In genomic region chr15:27535681-27536080, GRCm38 (mm10) we compare ENCODE assay signal across 22 mouse cellular contexts.
A peak's percentile ranks its signal among the peaks of the same experiment; 100 is the strongest.
DNase-seq lines count a peak whose midpoint lies in the region; ATAC-seq and TF ChIP-seq lines count a peak whose summit lies in the region.
"Had no signal": no experiment of that assay in that cellular context is flagged by ENCODE, and none has a peak within 500 bp of the region (broad histone marks: within the 10 kb centered on the region; RNA-seq: fewer than 3 reads in every experiment).

No protein-coding gene starts in this region.

- no peak for DNase-seq in heart, adult 2 months
- DNase-seq in heart, postnatal 10 days = no peak
- DNase-seq in liver, adult 2 months (ENCODE audit: extremely low read depth, low read depth, low spot score) = peak; percentile 61
- DNase-seq in liver, embryonic 11.5 days (ENCODE audit: low spot score) = no peak
- DNase-seq: adrenal gland, adult 2 months; adrenal gland, postnatal 14 days; cerebellum, adult 11-12 months; cerebellum, adult 8-10 months; cerebellum, postnatal 10 days; cerebellum, postnatal 36 days; gastrocnemius, postnatal 36 days; heart, postnatal 36 days had no signal

- 88% methylated on average over 4 of the region's 4 CpGs for WGBS in heart, adult 2 months
- WGBS in liver, adult 2 months = 95% methylated on average over 4 of the region's 4 CpGs
- WGBS in liver, embryonic 11.5 days = 92% methylated on average over 4 of the region's 4 CpGs
- WGBS in olfactory bulb, adult 2 months = 47% methylated on average over 4 of the region's 4 CpGs
- 90% methylated on average over 4 of the region's 4 CpGs for WGBS in kidney, embryonic 16.5 days

- H3K9me3 ChIP-seq in liver, embryonic 11.5 days (ENCODE audit: control insufficient read depth, low read length) = no peaks in the 10 kb centered on the region
- no peaks in the 10 kb centered on the region for H3K9me3 ChIP-seq in kidney, embryonic 16.5 days (ENCODE audit: low read length)
- H3K9me3 ChIP-seq: forebrain, embryonic 12.5 days; forebrain, embryonic 15.5 days; hindbrain, embryonic 10.5 days; hindbrain, embryonic 13.5 days; intestine, embryonic 15.5 days had no signal

- no peak overlapping the region for H3K9ac ChIP-seq in heart, adult 2 months (ENCODE audit: low read depth, low read length)
- H3K9ac ChIP-seq in liver, adult 2 months (ENCODE audit: low read depth, low read length) = no peak overlapping the region
- no peak overlapping the region for H3K9ac ChIP-seq in liver, embryonic 11.5 days (ENCODE audit: low read depth, low read length)
- H3K9ac ChIP-seq in kidney, embryonic 16.5 days (replicated peaks; ENCODE audit: low read length) = no peak overlapping the region
- H3K9ac ChIP-seq: forebrain, embryonic 12.5 days; forebrain, embryonic 15.5 days; hindbrain, embryonic 13.5 days; intestine, embryonic 15.5 days had no signal

- H3K27me3 ChIP-seq in heart, adult 2 months (ENCODE audit: control insufficient read depth, insufficient read depth, low read length) = no peaks in the 10 kb centered on the region
- H3K27me3 ChIP-seq in liver, adult 2 months (ENCODE audit: control insufficient read depth, insufficient read depth, low read length) = no peaks in the 10 kb centered on the region
- H3K27me3 ChIP-seq in liver, embryonic 11.5 days (replicated peaks; ENCODE audit: control insufficient read depth, insufficient read depth, low read length) = no peaks in the 10 kb centered on the region
- H3K27me3 ChIP-seq in kidney, embryonic 16.5 days (ENCODE audit: insufficient read depth, low read length) = no peaks in the 10 kb centered on the region
- H3K27me3 ChIP-seq: forebrain, embryonic 12.5 days; forebrain, embryonic 15.5 days; hindbrain, embryonic 13.5 days; intestine, embryonic 15.5 days had no signal

- peaks cover 18% of the 10 kb centered on the region for H3K36me3 ChIP-seq in heart, adult 2 months (ENCODE audit: control insufficient read depth, insufficient read depth, low read length)
- no peaks in the 10 kb centered on the region for H3K36me3 ChIP-seq in liver, adult 2 months (ENCODE audit: control insufficient read depth, insufficient read depth, low read length)
- no peaks in the 10 kb centered on the region for H3K36me3 ChIP-seq in liver, embryonic 11.5 days (ENCODE audit: control insufficient read depth, insufficient read depth, low read length)
- H3K36me3 ChIP-seq in kidney, embryonic 16.5 days (ENCODE audit: insufficient read depth, low read length) = no peaks in the 10 kb centered on the region
- H3K36me3 ChIP-seq: forebrain, embryonic 12.5 days; forebrain, embryonic 15.5 days; hindbrain, embryonic 10.5 days; hindbrain, embryonic 13.5 days; intestine, embryonic 15.5 days had no signal

- TF ChIP-seq EP300 in heart, adult 2 months (IDR thresholded peaks at IDR 0.05; ENCODE audit: insufficient read depth, low read depth, low read length) = no peak

- H3K27ac ChIP-seq in heart, adult 2 months = peak overlapping the region; percentile 90
- H3K27ac ChIP-seq in liver, adult 2 months (replicated peaks; ENCODE audit: insufficient read depth, low read depth, low read length) = no peak overlapping the region
- H3K27ac ChIP-seq in liver, embryonic 11.5 days (ENCODE audit: low read depth, low read length) = no peak overlapping the region
- H3K27ac ChIP-seq in olfactory bulb, adult 2 months (ENCODE audit: insufficient read depth, low read depth, low read length) = peak overlapping the region; percentile 36; the same call in 1 of the 2 replicates
- H3K27ac ChIP-seq in kidney, embryonic 16.5 days (ENCODE audit: low read length) = no peak overlapping the region
- H3K27ac ChIP-seq: forebrain, embryonic 12.5 days; forebrain, embryonic 15.5 days; hindbrain, embryonic 10.5 days; hindbrain, embryonic 13.5 days; intestine, embryonic 15.5 days had no signal

- TF ChIP-seq POLR2A in heart, adult 2 months (IDR thresholded peaks at IDR 0.05; ENCODE audit: insufficient read depth, low read depth, low read length) = no peak
- no peak for TF ChIP-seq POLR2A in liver, adult 2 months (IDR thresholded peaks at IDR 0.05; ENCODE audit: extremely low read depth, insufficient read depth, low read length)
- TF ChIP-seq POLR2A in olfactory bulb, adult 2 months (IDR thresholded peaks at IDR 0.05; ENCODE audit: insufficient read depth, low read depth, low read length) = no peak

- intact Hi-C loops in heart, adult 2 months (cut with DNase I) = loop anchor here (2.0 to 5.0 kb wide), 2 partner anchors 25 to 33 kb away; no protein-coding TSS in a partner anchor
- intact Hi-C loops in heart, postnatal 10 days (cut with DNase I) = loop anchor here (5.0 kb wide), 1 partner anchor 68 kb away; the partner anchor contains the start of gene Ank

- no peak for TF ChIP-seq CTCF in heart, adult 2 months (IDR thresholded peaks at IDR 0.05)
- no peak for TF ChIP-seq CTCF in liver, adult 2 months (IDR thresholded peaks at IDR 0.05; ENCODE audit: low read depth, low read length)
- no peak for TF ChIP-seq CTCF in olfactory bulb, adult 2 months (IDR thresholded peaks at IDR 0.05; ENCODE audit: insufficient read depth, low read depth, low read length)

- no peaks in the 10 kb centered on the region; the same call in 1 of the 2 replicates for H3K79me2 ChIP-seq in heart, adult 2 months (replicated peaks; ENCODE audit: control insufficient read depth, insufficient read depth, low read length)
- 0 out of 2 replicates have a peak, but pooled peaks cover 3% of the 10 kb centered on the region for H3K79me2 ChIP-seq in liver, adult 2 months (ENCODE audit: control insufficient read depth, insufficient read depth, low read length)

- H3K4me2 ChIP-seq in liver, embryonic 11.5 days = no peak overlapping the region
- no peak overlapping the region for H3K4me2 ChIP-seq in kidney, embryonic 16.5 days (replicated peaks; ENCODE audit: low read depth, low read length)
- H3K4me2 ChIP-seq: forebrain, embryonic 12.5 days; forebrain, embryonic 15.5 days; heart, embryonic 11.5 days; hindbrain, embryonic 13.5 days; intestine, embryonic 15.5 days had no signal

- peaks cover 18% of the 10 kb centered on the region for H3K4me1 ChIP-seq in heart, adult 2 months (ENCODE audit: control insufficient read depth, insufficient read depth, low read length)
- H3K4me1 ChIP-seq in liver, adult 2 months (ENCODE audit: control insufficient read depth, insufficient read depth, low read length) = no peaks in the 10 kb centered on the region
- no peaks in the 10 kb centered on the region; the same call in 1 of the 2 replicates for H3K4me1 ChIP-seq in liver, embryonic 11.5 days (replicated peaks; ENCODE audit: control insufficient read depth, insufficient read depth, low read length)
- H3K4me1 ChIP-seq in olfactory bulb, adult 2 months (ENCODE audit: control insufficient read depth, insufficient read depth, low read length) = peaks cover 33% of the 10 kb centered on the region
- H3K4me1 ChIP-seq in kidney, embryonic 16.5 days (ENCODE audit: insufficient read depth, low read length) = peaks cover 26% of the 10 kb centered on the region
- H3K4me1 ChIP-seq: forebrain, embryonic 12.5 days; forebrain, embryonic 15.5 days had no signal

- no peak overlapping the region for H3K4me3 ChIP-seq in heart, adult 2 months
- no peak overlapping the region for H3K4me3 ChIP-seq in liver, adult 2 months (ENCODE audit: insufficient read depth, low read depth, low read length)
- H3K4me3 ChIP-seq in liver, embryonic 11.5 days (ENCODE audit: low read depth, low read length) = no peak overlapping the region
- H3K4me3 ChIP-seq in olfactory bulb, adult 2 months (ENCODE audit: insufficient read depth, low read depth, low read length) = no peak overlapping the region
- no peak overlapping the region for H3K4me3 ChIP-seq in kidney, embryonic 16.5 days (ENCODE audit: low read length)
- H3K4me3 ChIP-seq: forebrain, embryonic 12.5 days; forebrain, embryonic 15.5 days; hindbrain, embryonic 10.5 days; hindbrain, embryonic 13.5 days; intestine, embryonic 15.5 days had no signal

- no peak for ATAC-seq in liver, embryonic 11.5 days (replicated peaks; ENCODE audit: low FRiP score)
- ATAC-seq in kidney, embryonic 16.5 days (ENCODE audit: low FRiP score, low TSS enrichment) = no peak
- ATAC-seq: CD4-positive, CD25-positive, alpha-beta regulatory T cell, adult 4 months; forebrain, embryonic 15.5 days; hindbrain, embryonic 16.5 days; intestine, embryonic 15.5 days had no signal

Comparison
In these comparisons a context has a peak if more than half of its experiments do, and no peak if none do; other contexts are left out.
1. H3K27ac ChIP-seq: peak in heart, adult 2 months (single experiment) and olfactory bulb, adult 2 months (single experiment); none in liver, adult 2 months (single experiment), liver, embryonic 11.5 days (single experiment) and kidney, embryonic 16.5 days (single experiment).